ENCODE assay signal across 25 mouse cellular contexts in genomic region chr5:144106130-144106510, GRCm38 (mm10). TPM values are rescaled to one million over a fixed set of nuclear protein-coding genes. Genes with fewer than 3 reads are reported as not detected.
A peak's percentile ranks its signal among the peaks of the same experiment; 100 is the strongest.
DNase-seq lines count a peak whose midpoint lies in the region; ATAC-seq and TF ChIP-seq lines count a peak whose summit lies in the region.
"Had no signal": no experiment of that assay in that cellular context is flagged by ENCODE, and none has a peak within 500 bp of the region (broad histone marks: within the 10 kb centered on the region; RNA-seq: fewer than 3 reads in every experiment).

No protein-coding gene starts in this region.

- peaks cover 67% of the 10 kb centered on the region for H3K79me2 ChIP-seq in MEL (ENCODE audit: control insufficient read depth, insufficient read depth, low read length, poor library complexity)

- no peak for TF ChIP-seq RAD21 in MEL (IDR thresholded peaks at IDR 0.05; ENCODE audit: low read depth, low read length)

- no peaks in the 10 kb centered on the region for H3K36me3 ChIP-seq in heart, embryonic 15.5 days
- H3K36me3 ChIP-seq in lung, postnatal 0 days (ENCODE audit: insufficient read depth, low read length): no peaks in the 10 kb centered on the region
- H3K36me3 ChIP-seq in MEL (ENCODE audit: control insufficient read depth in 1 of 2, insufficient read depth in 2 of 2, low read length in 2 of 2): peaks cover 0 to 36% of the 10 kb centered on the region in 2 experiments; a peak in 3 of 4 replicates
- no peaks in the 10 kb centered on the region for H3K36me3 ChIP-seq in liver, embryonic 13.5 days
- H3K36me3 ChIP-seq: embryonic facial prominence, embryonic 12.5 days; forebrain, embryonic 12.5 days; intestine, embryonic 15.5 days had no signal

- ATAC-seq in heart, embryonic 15.5 days (replicated peaks; ENCODE audit: insufficient number of reproducible peaks, insufficient read depth, low FRiP score, low read depth): no peak
- no peak for ATAC-seq in lung, postnatal 0 days
- no peak for ATAC-seq in liver, embryonic 13.5 days (ENCODE audit: low read depth)
- ATAC-seq: hindbrain, embryonic 16.5 days; intestine, embryonic 15.5 days; midbrain, embryonic 16.5 days had no signal

- no peaks in the 10 kb centered on the region for H3K27me3 ChIP-seq in heart, embryonic 15.5 days
- H3K27me3 ChIP-seq in lung, postnatal 0 days (replicated peaks; ENCODE audit: insufficient read depth, low read length): no peaks in the 10 kb centered on the region
- H3K27me3 ChIP-seq in MEL (ENCODE audit: control insufficient read depth in 1 of 2, insufficient read depth in 2 of 2, low read length in 2 of 2): no peaks in the 10 kb centered on the region
- no peaks in the 10 kb centered on the region for H3K27me3 ChIP-seq in liver, embryonic 13.5 days
- H3K27me3 ChIP-seq: CH12.LX; embryonic facial prominence, embryonic 12.5 days; forebrain, embryonic 12.5 days; intestine, embryonic 15.5 days had no signal

- peaks cover 27% of the 10 kb centered on the region for H3K4me1 ChIP-seq in heart, embryonic 15.5 days (replicated peaks)
- H3K4me1 ChIP-seq in lung, postnatal 0 days (ENCODE audit: insufficient read depth, low read depth, low read length): peaks cover 9% of the 10 kb centered on the region; the same call in 1 of the 2 replicates
- H3K4me1 ChIP-seq in MEL (ENCODE audit: control insufficient read depth in 1 of 2, insufficient read depth in 2 of 2, low read length in 2 of 2): peaks cover 3 to 29% of the 10 kb centered on the region in 2 experiments
- H3K4me1 ChIP-seq in liver, embryonic 13.5 days (replicated peaks): peaks cover 53% of the 10 kb centered on the region
- peaks cover 11% of the 10 kb centered on the region for H3K4me1 ChIP-seq in lung, adult 2 months (ENCODE audit: control insufficient read depth, insufficient read depth, low read length)
- H3K4me1 ChIP-seq: intestine, embryonic 15.5 days had no signal

- no peaks in the 10 kb centered on the region for H3K9me3 ChIP-seq in heart, embryonic 15.5 days (replicated peaks)
- H3K9me3 ChIP-seq in lung, postnatal 0 days (ENCODE audit: low read length): no peaks in the 10 kb centered on the region
- H3K9me3 ChIP-seq in MEL (replicated peaks; ENCODE audit: insufficient read depth, low read length): no peaks in the 10 kb centered on the region
- H3K9me3 ChIP-seq in liver, embryonic 13.5 days (replicated peaks): no peaks in the 10 kb centered on the region
- H3K9me3 ChIP-seq: embryonic facial prominence, embryonic 12.5 days; forebrain, embryonic 12.5 days; intestine, embryonic 15.5 days had no signal

- H3K9ac ChIP-seq in heart, embryonic 15.5 days: no peak overlapping the region
- no peak overlapping the region for H3K9ac ChIP-seq in lung, postnatal 0 days (replicated peaks; ENCODE audit: low read depth)
- no peak overlapping the region for H3K9ac ChIP-seq in MEL (ENCODE audit: control insufficient read depth, low read depth, low read length, poor library complexity, severe bottlenecking)
- no peak overlapping the region for H3K9ac ChIP-seq in liver, embryonic 13.5 days
- H3K9ac ChIP-seq: embryonic facial prominence, embryonic 12.5 days; forebrain, embryonic 12.5 days; intestine, embryonic 15.5 days; lung, embryonic 14.5 days had no signal

- TF ChIP-seq CTCF in lung, postnatal 0 days (IDR thresholded peaks at IDR 0.05): no peak
- no peak for TF ChIP-seq CTCF in MEL (IDR thresholded peaks at IDR 0.05 in 2 of 3, conservative IDR thresholded peaks at IDR 0.05 in 1 of 3; ENCODE audit: control insufficient read depth in 1 of 3, insufficient read depth in 1 of 3, low read depth in 2 of 3, low read length in 3 of 3, poor library complexity in 1 of 3, severe bottlenecking in 1 of 3)
- no peak for TF ChIP-seq CTCF in lung, adult 2 months (IDR thresholded peaks at IDR 0.05; ENCODE audit: insufficient read depth, low read length)

- H3K4me3 ChIP-seq in heart, embryonic 15.5 days: no peak overlapping the region
- H3K4me3 ChIP-seq in lung, postnatal 0 days (ENCODE audit: low read depth, low read length): no peak overlapping the region
- no peak overlapping the region for H3K4me3 ChIP-seq in MEL (ENCODE audit: control insufficient read depth in 1 of 2, insufficient read depth in 1 of 2, low read depth in 2 of 2, low read length in 2 of 2)
- no peak overlapping the region for H3K4me3 ChIP-seq in liver, embryonic 13.5 days (replicated peaks)
- no peak overlapping the region for H3K4me3 ChIP-seq in lung, adult 2 months (replicated peaks; ENCODE audit: extremely low read depth, low read depth, low read length)
- H3K4me3 ChIP-seq: embryonic facial prominence, embryonic 12.5 days; forebrain, embryonic 12.5 days; gastrocnemius, adult 2 months; intestine, embryonic 15.5 days; myocyte had no signal

- DNase-seq in heart, postnatal 14 days: no peak
- DNase-seq in lung, postnatal 0 days (ENCODE audit: low spot score): no peak
- no peak for DNase-seq in lung, postnatal 14 days
- DNase-seq in MEL (ENCODE audit: low read depth, low spot score): no peak
- DNase-seq in liver, embryonic 13.5 days: no peak
- DNase-seq in left cerebral cortex, postnatal 10 days (ENCODE audit: extremely low spot score in 1 of 2, low spot score in 2 of 2): no peak
- no peak for DNase-seq in lung, adult 2 months
- DNase-seq: adrenal gland, adult 2 months; B cell, adult 2 months; cerebellum, adult 18-20 months; cerebellum, postnatal 25 days; gastrocnemius, adult 2 months; heart, postnatal 36 days; kidney, adult 9 months; kidney, postnatal 36 days; lung, embryonic 14.5 days; lung, postnatal 4 days had no signal

- TF ChIP-seq EP300 in lung, postnatal 0 days (IDR thresholded peaks at IDR 0.05): no peak
- TF ChIP-seq EP300 in MEL (IDR thresholded peaks at IDR 0.05; ENCODE audit: low read depth in 1 of 2, low read length in 2 of 2): no peak

- TF ChIP-seq POLR2A in MEL (IDR thresholded peaks at IDR 0.05; ENCODE audit: control insufficient read depth in 1 of 2, insufficient read depth in 1 of 2, low read depth in 1 of 2, low read length in 2 of 2, poor library complexity in 1 of 2): no peak
- no peak for TF ChIP-seq POLR2A in lung, adult 2 months (IDR thresholded peaks at IDR 0.05; ENCODE audit: borderline replicate concordance, extremely low read depth, low read depth, low read length)

- H3K4me2 ChIP-seq in heart, embryonic 15.5 days: 0 out of 2 replicates have a peak overlapping the region, but pooled peaks have one; percentile 30
- H3K4me2 ChIP-seq in lung, postnatal 0 days (replicated peaks; ENCODE audit: low read depth, low read length): no peak overlapping the region
- no peak overlapping the region for H3K4me2 ChIP-seq in liver, embryonic 13.5 days
- H3K4me2 ChIP-seq: embryonic facial prominence, embryonic 12.5 days; forebrain, embryonic 12.5 days; intestine, embryonic 15.5 days; lung, embryonic 14.5 days had no signal

- H3K27ac ChIP-seq in heart, embryonic 15.5 days: peak overlapping the region; percentile 73
- H3K27ac ChIP-seq in lung, postnatal 0 days (ENCODE audit: low read length): peak overlapping the region; percentile 47; the same call in 1 of the 2 replicates
- peak overlapping the region; percentile 56 for H3K27ac ChIP-seq in MEL (ENCODE audit: control insufficient read depth, low read depth, low read length)
- H3K27ac ChIP-seq in liver, embryonic 13.5 days: peak overlapping the region; percentile 39; the same call in 1 of the 2 replicates
- H3K27ac ChIP-seq: embryonic facial prominence, embryonic 12.5 days; forebrain, embryonic 12.5 days; gastrocnemius, adult 2 months; intestine, embryonic 15.5 days had no signal

- 68% methylated on average over 3 of the region's 3 CpGs for WGBS in heart, embryonic 15.5 days
- 50% methylated on average over 3 of the region's 3 CpGs for whole genome bisulfite sequencing in lung, postnatal 0 days
- 59% methylated on average over 3 of the region's 3 CpGs for WGBS in liver, embryonic 13.5 days (ENCODE audit: insufficient replicate concordance)
- 48% methylated on average over 3 of the region's 3 CpGs for WGBS in lung, adult 2 months

- intact Hi-C loops in heart, postnatal 14 days (cut with DNase I): no loop called here
- intact Hi-C loops in left cerebral cortex, postnatal 10 days (cut with DNase I): loop anchor here (10.0 kb wide), 1 partner anchor 61 kb away; no protein-coding TSS in a partner anchor

TF ChIP-seq in MEL, 35 proteins besides CTCF, POLR2A, EP300 and RAD21:
- TF ChIP-seq RCOR1 (IDR thresholded peaks at IDR 0.05; ENCODE audit: low read depth, low read length) (no peak), POLR2AphosphoS5 (IDR thresholded peaks at IDR 0.05; ENCODE audit: borderline replicate concordance, low read depth, low read length) (no peak), UBTF (IDR thresholded peaks at IDR 0.05; ENCODE audit: borderline replicate concordance, insufficient read depth, low read depth, low read length) (no peak), NRF1 (IDR thresholded peaks at IDR 0.05; ENCODE audit: insufficient read depth, low read depth, low read length, poor library complexity, severe bottlenecking) (no peak), TAL1 (IDR thresholded peaks at IDR 0.05; ENCODE audit: low read length) (no peak), MYB (IDR thresholded peaks at IDR 0.05; ENCODE audit: low read depth, low read length) (no peak)
TF ChIP-seq in MEL: peak in this region for 0.

RNA-seq across cellular contexts. Expression of gene Lmtk2, which starts 5.9 kb away (rescaled TPM):
- 3.1 and 4.3 TPM in 2 replicates for polyA plus RNA-seq in heart, embryonic 15.5 days (2015; fragmentation: Nextera tagmentation; extraction: Ambion mirVana)
- total RNA-seq in heart, postnatal 14 days (2021): 10 to 100 TPM; 21.9 to 22.6 TPM
- polyA plus RNA-seq in lung, postnatal 0 days (2015; fragmentation: Nextera tagmentation; extraction: Ambion mirVana): 4.5 and 4.7 TPM in 2 replicates
- total RNA-seq in MEL (2012; rRNA removed): 14.2 and 14.8 TPM in 2 replicates
- polyA plus RNA-seq in MEL (2012; ENCODE audit: insufficient read depth in 1 of 2, insufficient read length in 2 of 2, low read depth in 1 of 2, low replicate concordance in 2 of 2, missing spikeins in 1 of 2): 10 to 100 TPM in 1 of 2 experiments, not detected in 1; 12.6 TPM
- polyA plus RNA-seq in liver, embryonic 13.5 days (2015; fragmentation: Nextera tagmentation; extraction: Ambion mirVana): 2.0 and 2.3 TPM in 2 replicates
- 100 to 1,000 TPM; 120 to 129 TPM for total RNA-seq in left cerebral cortex, postnatal 10 days (2021)
- 20.1 and 24.2 TPM in 2 replicates for polyA plus RNA-seq in lung, adult 2 months (2012; rRNA removed)
